Mouse (Mus musculus) kidney, adult 9 months (tissue): ENCODE results near the gene Sall1.

Source experiments
- DNase-seq: peaks from one replicate; pipeline ENCODE4 v3.0.0; 2022

Sall1 gene

DNA sequence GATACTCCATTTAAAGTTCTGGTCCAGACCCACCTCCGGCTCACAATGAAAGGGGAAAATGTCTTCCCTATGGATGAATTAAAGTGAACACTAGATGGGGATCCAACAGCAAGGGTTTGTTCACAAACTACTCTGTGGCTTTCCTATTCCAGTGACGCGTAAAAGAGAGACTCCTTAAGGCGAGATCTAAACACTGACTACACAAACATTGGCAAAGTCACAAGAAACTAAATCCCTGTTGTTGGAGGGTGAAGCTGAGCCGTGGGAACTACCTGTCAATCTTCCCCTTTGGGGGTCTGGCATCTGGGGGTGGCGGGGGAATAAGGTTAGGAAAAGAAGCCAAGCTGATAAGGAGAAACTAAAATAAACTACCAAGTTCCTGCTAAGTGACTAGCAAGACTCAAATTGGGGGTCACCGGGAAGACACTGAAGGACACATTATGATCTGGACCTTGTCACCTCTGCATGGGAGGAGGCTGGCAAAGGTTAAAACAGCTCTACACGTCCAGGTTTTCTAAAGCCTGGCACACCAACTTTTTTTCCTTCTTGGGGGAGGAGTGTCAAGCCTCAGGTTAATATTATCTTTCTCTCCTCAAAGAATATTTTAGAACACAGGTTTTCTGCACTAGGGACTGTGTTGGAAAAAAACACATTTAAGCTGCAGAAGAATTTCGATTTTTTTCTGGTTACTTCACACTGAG is 6.3 kb downstream of the Sall1 start:
- DNase-seq = peak; percentile 90

- no peak for DNase-seq
Observed at GRCm38 (mm10) chr8:89032412-89032811, 11.6 kb downstream of the Sall1 start.

- DNase-seq = no peak
Observed at GRCm38 (mm10) chr8:89028156-89028555, 15.8 kb downstream of the Sall1 start.

GRCm38 (mm10) chr8:89026139-89026520 is 17.8 kb downstream of the Sall1 start:
- no peak for DNase-seq

GRCm38 (mm10) chr8:89025281-89026138 is 18.5 kb downstream of the Sall1 start:
- no peak for DNase-seq

- no peak for DNase-seq
Observed at GRCm38 (mm10) chr8:89024796-89025195, 19.2 kb downstream of the Sall1 start.

DNA sequence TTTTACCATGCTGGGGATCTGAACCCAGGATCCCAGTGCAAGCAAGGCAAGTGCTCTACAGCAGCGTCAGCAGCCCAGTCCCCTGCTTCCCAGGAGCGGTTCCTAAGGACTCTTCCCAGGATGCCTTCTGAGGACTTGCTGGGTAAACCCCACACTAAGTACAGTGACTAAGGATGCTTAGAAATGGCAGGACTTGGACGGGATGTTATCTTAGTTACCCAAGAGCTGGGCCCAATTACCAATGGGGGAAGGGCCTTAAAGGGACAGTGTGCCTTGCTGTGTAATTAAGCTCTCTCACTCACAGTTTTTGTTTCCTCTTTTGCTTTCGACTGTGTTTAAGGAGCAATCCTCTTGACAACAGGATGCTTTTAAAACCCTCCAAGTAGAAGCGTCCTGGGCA is 22.8 kb downstream of the Sall1 start:
- DNase-seq = peak; percentile 30

- peak; percentile 73 for DNase-seq
Observed at GRCm38 (mm10) chr8:89017891-89018290, 26.1 kb downstream of the Sall1 start.

DNA sequence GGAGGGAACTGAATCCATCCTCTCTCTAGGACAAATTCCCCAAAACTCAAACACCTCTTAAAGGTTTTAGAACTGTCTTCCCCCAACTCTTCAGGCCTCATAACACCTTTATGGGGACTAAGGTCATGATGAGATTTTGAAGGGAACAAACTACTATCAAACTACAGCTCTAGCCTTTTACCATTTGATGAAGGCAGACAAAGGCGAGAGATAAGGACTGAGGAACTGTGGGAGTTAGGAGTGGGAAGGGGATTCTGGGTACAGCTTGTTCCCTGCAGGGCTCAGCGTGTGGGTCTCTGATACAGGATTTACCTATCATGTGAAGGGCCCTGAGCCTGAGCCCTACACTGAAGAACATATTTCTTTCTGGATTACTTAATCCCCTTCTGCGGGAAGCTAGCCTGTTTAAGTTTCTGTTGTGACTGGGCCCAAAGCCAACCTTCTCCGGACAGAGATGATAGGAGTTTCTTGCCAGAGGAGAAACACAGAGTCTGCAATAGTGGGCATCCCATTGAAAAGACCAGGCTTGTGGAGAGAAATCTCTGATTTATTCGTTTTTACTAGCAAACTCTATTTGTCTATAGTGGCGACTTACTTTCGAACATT is 27.4 kb downstream of the Sall1 start:
- peak; percentile 34 for DNase-seq

DNA sequence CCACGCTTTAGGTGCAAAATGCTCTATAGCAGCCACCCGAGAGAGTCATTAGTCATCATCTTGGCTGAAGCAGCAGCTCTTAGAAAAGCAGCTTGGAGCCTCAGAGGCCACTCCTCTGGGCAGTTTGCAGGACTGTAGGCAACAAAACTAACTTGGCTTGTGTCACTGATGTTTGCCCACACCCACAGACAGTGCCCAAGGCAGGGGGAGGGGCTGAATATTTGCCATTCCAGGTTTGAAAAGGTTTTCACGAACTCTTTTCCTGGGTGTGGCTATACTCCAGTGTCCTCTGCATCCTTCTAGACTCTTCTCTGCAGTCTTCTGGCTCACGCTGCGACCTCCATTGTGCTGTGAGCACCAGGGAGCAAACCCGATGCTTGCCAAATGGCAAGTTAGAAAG is 28.4 kb downstream of the Sall1 start:
- peak; percentile 95 for DNase-seq

DNA sequence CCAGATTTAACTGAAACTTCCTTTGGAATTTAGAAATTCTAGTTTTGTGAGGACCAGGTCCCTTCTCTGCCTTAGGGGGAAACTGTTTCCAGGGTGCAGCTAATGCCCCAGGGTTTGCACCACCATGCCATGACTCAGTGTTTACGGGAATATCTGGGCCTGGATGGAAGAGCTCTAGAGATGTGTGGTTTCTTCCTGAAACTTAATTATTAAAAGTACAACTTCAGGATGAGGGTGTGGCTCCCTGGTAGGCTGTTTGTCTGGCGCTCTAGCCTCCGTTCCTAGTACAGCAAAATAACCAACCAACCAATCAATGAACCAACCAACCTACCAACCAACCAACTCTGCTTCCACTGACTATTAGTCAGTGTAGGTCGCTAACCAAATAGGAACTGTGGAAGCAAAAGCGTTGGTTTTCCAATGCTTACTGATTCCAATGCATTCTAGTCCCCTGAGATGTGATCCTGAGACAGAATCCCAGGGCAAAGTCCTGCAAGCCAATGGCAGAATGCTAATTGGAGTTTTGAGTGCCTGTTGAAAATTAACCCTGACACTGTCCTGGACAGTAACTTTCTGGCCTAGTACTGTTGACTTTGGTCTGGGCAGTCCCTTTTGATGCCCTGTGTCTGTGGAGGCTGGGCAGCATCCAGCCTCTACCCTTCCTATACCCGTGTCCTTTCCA is 31.0 kb downstream of the Sall1 start:
- peak; percentile 93 for DNase-seq

DNA sequence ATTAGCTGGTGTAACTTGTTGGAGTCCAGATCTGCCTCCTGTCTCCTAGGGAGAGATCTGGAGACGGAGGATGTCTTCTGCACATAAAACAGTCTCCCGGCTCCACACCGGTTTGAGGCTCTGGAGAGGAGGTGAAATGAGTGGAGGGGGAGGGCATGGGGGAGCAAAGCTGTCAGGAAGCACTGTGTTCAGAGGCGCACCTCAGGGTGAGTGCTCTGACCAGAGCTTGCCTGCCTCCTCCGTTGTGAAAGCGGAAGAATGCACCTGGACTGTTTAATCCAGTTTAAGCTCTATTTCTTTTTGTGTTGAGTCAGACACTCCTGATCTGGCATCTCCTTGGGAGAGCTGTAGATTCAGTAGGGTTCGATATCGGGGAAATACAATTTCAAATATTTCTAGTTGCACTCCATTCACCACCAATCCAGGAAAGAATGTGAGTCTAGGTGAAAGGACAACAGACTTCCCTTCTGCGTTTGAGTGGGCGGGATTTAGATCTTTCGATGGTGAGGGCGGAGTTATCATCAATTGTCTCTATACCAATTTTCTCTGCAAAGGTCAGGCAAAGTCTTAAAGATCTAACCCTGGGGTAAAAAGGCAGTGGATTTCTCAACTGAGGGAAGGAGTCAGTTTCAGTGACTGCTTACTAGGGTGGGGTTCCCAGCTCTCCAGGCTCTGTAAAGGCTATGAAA is 31.8 kb downstream of the Sall1 start:
- peak; percentile 56 for DNase-seq

GRCm38 (mm10) chr8:89008784-89009183 is 35.2 kb downstream of the Sall1 start:
- no peak for DNase-seq

DNA sequence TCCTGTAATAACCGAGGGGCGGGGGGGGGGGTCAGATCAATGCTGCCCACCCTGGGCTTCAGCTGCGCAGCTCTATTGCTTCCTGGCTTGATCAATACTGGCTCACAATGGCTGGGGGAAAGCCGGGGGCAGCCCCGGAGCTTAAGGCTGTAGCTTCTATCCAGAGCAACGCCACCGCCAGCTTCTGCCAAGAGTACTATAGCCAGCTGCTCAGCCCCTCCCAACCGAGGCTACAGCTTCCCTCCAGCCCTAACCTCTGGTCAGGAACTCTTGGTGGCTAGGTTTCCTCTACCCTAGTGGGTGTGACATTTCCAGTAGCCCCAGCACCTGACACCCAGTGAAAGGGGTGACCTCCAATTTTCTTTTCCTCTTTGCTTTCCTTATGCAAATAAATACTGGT is 36.8 kb downstream of the Sall1 start:
- DNase-seq = no peak

- peak; percentile 58 for DNase-seq
Observed at GRCm38 (mm10) chr8:89006426-89006825, 37.5 kb downstream of the Sall1 start.

- DNase-seq = no peak
Observed at GRCm38 (mm10) chr8:89005797-89006196, 38.2 kb downstream of the Sall1 start.

DNA sequence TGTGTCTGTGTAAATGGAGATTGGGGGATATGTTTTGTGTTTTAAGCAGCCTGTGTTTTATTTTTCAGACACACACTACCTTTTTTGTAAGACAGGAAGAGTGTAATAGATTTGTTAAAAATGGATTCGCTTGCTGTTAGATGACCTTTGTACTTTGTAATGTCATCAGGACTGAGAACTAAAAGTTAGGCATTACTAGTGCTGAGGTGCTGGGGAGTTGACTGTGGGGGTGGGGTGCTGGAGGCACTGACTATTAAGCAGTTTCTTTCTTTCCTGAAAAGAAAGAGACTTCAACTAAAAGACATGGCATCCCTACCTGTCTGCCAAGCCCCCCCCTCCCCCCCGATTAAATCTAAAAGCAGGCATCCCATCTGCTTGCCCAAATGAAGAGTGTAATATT is 39.9 kb downstream of the Sall1 start:
- peak; percentile 85 for DNase-seq

DNA sequence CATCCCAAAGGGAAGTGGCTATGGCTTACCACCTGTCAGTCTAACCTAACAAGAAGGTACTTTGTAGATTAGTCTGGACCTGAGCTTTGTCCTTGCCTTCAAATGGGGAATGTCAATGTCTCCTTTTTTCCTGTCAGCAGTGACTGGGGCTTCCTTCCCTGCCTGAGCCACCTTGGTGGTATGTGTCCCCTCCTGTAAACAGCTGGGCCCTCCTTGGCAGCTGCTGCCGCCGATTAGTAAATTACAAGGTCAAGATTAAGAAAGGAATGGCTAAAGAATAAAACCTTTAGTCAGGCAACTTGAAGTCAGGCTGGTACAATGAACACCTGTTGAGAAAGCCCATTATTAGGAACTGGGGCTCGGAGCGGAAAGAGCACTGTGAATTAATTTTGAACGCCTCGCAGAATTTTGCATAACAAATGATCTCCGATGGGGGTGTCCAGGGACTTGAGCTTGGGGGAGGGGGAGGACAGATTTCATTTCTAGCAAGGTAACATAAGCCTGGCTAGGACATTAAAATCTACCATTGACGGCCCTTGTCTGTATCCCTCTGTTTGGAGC is 40.5 kb downstream of the Sall1 start:
- peak; percentile 45 for DNase-seq

GRCm38 (mm10) chr8:89002128-89002527 is 41.8 kb downstream of the Sall1 start:
- DNase-seq = no peak

- DNase-seq = no peak
Observed at GRCm38 (mm10) chr8:88997276-88997675, 46.7 kb downstream of the Sall1 start.

DNA sequence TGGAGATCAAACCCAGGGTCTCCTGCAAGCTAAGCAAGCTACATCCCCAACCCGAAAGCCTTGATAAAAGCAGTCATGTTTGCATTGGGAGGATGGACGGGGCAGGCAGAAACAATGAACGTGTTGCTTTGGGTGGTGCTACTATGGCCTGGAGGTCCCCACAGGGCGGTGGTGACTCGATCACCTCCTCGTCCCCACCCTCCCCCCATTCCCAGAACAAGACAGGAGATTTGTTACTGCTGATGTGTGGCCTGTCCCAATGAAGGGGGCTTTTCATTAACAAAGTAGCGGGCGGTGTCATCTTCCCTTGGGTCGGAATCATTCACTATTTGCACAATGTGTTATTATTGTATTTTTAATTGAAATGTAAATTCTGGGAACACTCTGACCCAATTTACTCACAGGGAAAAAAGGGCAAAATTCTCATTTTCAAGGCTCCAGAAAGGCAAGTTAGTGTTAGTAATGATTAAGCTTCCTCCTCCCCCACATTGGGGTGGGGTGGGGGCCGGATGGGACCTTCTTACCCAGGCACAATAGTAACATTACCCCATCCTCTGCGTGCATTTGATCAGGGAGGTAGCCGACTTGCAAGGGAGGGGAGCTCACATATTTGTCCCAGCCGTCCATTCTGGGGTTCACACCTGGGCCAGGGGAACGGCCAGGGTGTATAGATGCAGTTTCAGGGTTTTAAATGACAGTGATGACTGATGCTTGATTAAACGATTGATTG is 52.0 kb downstream of the Sall1 start:
- peak; percentile 62 for DNase-seq

- DNase-seq = peak; percentile 54
Observed at GRCm38 (mm10) chr8:88991176-88991575, 52.8 kb downstream of the Sall1 start.
